Mouse (Mus musculus) ES-Bruce4 (cell line): Measurements from ENCODE around the gene Gm28168. TPM values are rescaled to one million over a fixed set of nuclear protein-coding genes. Genes with fewer than 3 reads are reported as not detected.
"Not testable (repeated sequence)": the region's sequence is repeated elsewhere in the genome, so short reads cannot be mapped to it uniquely, and the experiment has no call there.

Source experiments
- H3K27ac ChIP-seq: 2 replicates; pipeline ENCODE4 v1.5.1; 2012; ENCODE audit warnings: low read length, inconsistent platforms; ENCODE audit not compliant: insufficient read depth
- H3K27me3 ChIP-seq: 2 replicates; pipeline ENCODE4 v1.6.1; 2012; ENCODE audit warnings: mild to moderate bottlenecking, low read length, inconsistent platforms; ENCODE audit not compliant: control insufficient read depth, poor library complexity, insufficient read depth, severe bottlenecking
- H3K36me3 ChIP-seq: 2 replicates; pipeline ENCODE4 v1.6.1; 2012; ENCODE audit warnings: inconsistent platforms, mild to moderate bottlenecking, low read length, moderate library complexity; ENCODE audit not compliant: control insufficient read depth, poor library complexity, insufficient read depth, severe bottlenecking
- H3K4me1 ChIP-seq: one replicate; pipeline ENCODE4 v1.8.1; 2011; ENCODE audit warnings: low read length; ENCODE audit not compliant: control insufficient read depth, insufficient read depth
- H3K4me3 ChIP-seq: 2 replicates; pipeline ENCODE4 v1.5.1; 2011; ENCODE audit warnings: low read depth, mild to moderate bottlenecking, low read length
- H3K9ac ChIP-seq: 2 replicates; pipeline ENCODE4 v1.6.1; 2012; ENCODE audit warnings: low read depth, mild to moderate bottlenecking, inconsistent platforms; ENCODE audit not compliant: poor library complexity, severe bottlenecking
- H3K9me3 ChIP-seq: replicated peaks from 2 replicates; pipeline ENCODE4 v1.6.1; 2012; ENCODE audit warnings: mild to moderate bottlenecking, low read length, inconsistent platforms; ENCODE audit not compliant: control insufficient read depth, poor library complexity, insufficient read depth, severe bottlenecking
- CTCF ChIP-seq: IDR thresholded peaks from one replicate; pipeline ENCODE4 v1.8.1; 2011; ENCODE audit warnings: low read depth, low read length
- EP300 ChIP-seq: IDR thresholded peaks from 2 replicates; pipeline ENCODE4 v1.6.1; 2011; ENCODE audit warnings: low read depth, low read length; ENCODE audit not compliant: insufficient read depth
- POLR2A ChIP-seq: IDR thresholded peaks from one replicate; pipeline ENCODE4 v1.8.1; 2011; ENCODE audit warnings: low read length; ENCODE audit not compliant: insufficient read depth
- polyA plus RNA-seq: library from polyadenylated mRNA; stranded (reverse); fragments of >200 nt; gene quantifications from 2 replicates; pipeline ENCODE4 v1.2.4, GENCODE M21; 2011; ENCODE audit warnings: low read depth; ENCODE audit not compliant: missing spikeins, insufficient read depth, insufficient read length

The Gm28168 gene
- not detected in 2 replicates for polyA plus RNA-seq

GRCm38 (mm10) chr1:117927715-117928114 is at the start of gene Gm28168:
Gene Gm28168 (plus strand): TSS chr1:117928015.
- not testable (repeated sequence) for H3K9me3 ChIP-seq, H3K9ac ChIP-seq, H3K4me1 ChIP-seq, H3K27me3 ChIP-seq, H3K4me3 ChIP-seq, H3K27ac ChIP-seq, H3K36me3 ChIP-seq

GRCm38 (mm10) chr1:117965639-117966038 is 37.8 kb downstream of the Gm28168 start, which contains the start of gene Gm7145:
Gene Gm7145 (plus strand): TSS chr1:117965939.
- no peak for TF ChIP-seq CTCF
- TF ChIP-seq POLR2A = no peak
- no peak for TF ChIP-seq EP300
- Histone ChIP-seq H3K36me3 (no peaks in the 10 kb centered on the region), H3K9ac (no peak within 1 kb of the TSS), H3K27ac (no peak within 1 kb of the TSS), H3K4me3 (no peak within 1 kb of the TSS), H3K27me3 (no peaks in the 10 kb centered on the region), H3K9me3 (no peaks in the 10 kb centered on the region), H3K4me1 (no peaks in the 10 kb centered on the region)

Other genes with a start within 250 kb of the Gm28168 start
- not detected in 2 replicates for gene Gm28363, start 230.9 kb upstream of the Gm28168 start, polyA plus RNA-seq
- not detected in 2 replicates for gene B020011L13Rik, start 146.9 kb upstream of the Gm28168 start, polyA plus RNA-seq
- gene Gm28360, start 97.9 kb upstream of the Gm28168 start, polyA plus RNA-seq = not detected in 2 replicates
- not detected in 2 replicates for gene Gm7145, start 37.9 kb downstream of the Gm28168 start, polyA plus RNA-seq
- gene Gm29106, start 248.5 kb downstream of the Gm28168 start, polyA plus RNA-seq = not detected in 2 replicates